Mouse (Mus musculus): ENCODE data around the gene Swsap1. TPM values are rescaled to one million over a fixed set of nuclear protein-coding genes. Genes with fewer than 3 reads are reported as not detected.

The Swsap1 gene
- polyA plus RNA-seq (2015; fragmentation: Illumina TruSeq; extraction: RNeasy Lipid Tissue Mini Kit (QIAGEN cat#74804); ENCODE audit: insufficient read depth, low replicate concordance) = 10.0 TPM

GRCm38 (mm10) chr9:21955570-21956281 is at the start of gene Swsap1:
TSS of gene Swsap1 (plus strand) at chr9:21955755.

GRCm38 (mm10) chr9:21918035-21918592 is 37.4 kb upstream of the Swsap1 start, which contains the start of gene Rab3d:
TSS of gene Rab3d (minus strand) at chr9:21918192.

GRCm38 (mm10) chr9:21927208-21927753 is 28.3 kb upstream of the Swsap1 start, which contains the start of the genes Ccdc159 and Tmem205:
TSS of gene Ccdc159 (plus strand) at chr9:21927471.
TSS of gene Tmem205 (minus strand) at chr9:21927556.

GRCm38 (mm10) chr9:21936692-21937570 is 18.6 kb upstream of the Swsap1 start, which contains the start of gene Plppr2:
TSS of gene Plppr2 (plus strand) at chr9:21937033.

GRCm38 (mm10) chr9:21963417-21963816 is 7.9 kb downstream of the Swsap1 start, which contains the start of gene Epor:
TSS of gene Epor (minus strand) at chr9:21963506.

GRCm38 (mm10) chr9:21989230-21990110 is 33.9 kb downstream of the Swsap1 start, which contains the start of gene Rgl3:
TSS of gene Rgl3 (minus strand) at chr9:21989446.

GRCm38 (mm10) chr9:22002194-22003162 is 46.9 kb downstream of the Swsap1 start, which contains the start of the genes Ccdc151 and Prkcsh:
TSS of gene Ccdc151 (minus strand) at chr9:22002634.
TSS of gene Prkcsh (plus strand) at chr9:22002806.

Other genes starting within 250 kb of the Swsap1 start
- gene Ldlr, start 232.3 kb upstream of the Swsap1 start, polyA plus RNA-seq (2015; fragmentation: Illumina TruSeq; extraction: RNeasy Lipid Tissue Mini Kit (QIAGEN cat#74804); ENCODE audit: insufficient read depth, low replicate concordance) = 17.3 TPM
- 6.4 TPM for gene Spc24, start 195.5 kb upstream of the Swsap1 start, polyA plus RNA-seq (2015; fragmentation: Illumina TruSeq; extraction: RNeasy Lipid Tissue Mini Kit (QIAGEN cat#74804); ENCODE audit: insufficient read depth, low replicate concordance)
- 9.1 TPM for gene Kank2, start 157.0 kb upstream of the Swsap1 start, polyA plus RNA-seq (2015; fragmentation: Illumina TruSeq; extraction: RNeasy Lipid Tissue Mini Kit (QIAGEN cat#74804); ENCODE audit: insufficient read depth, low replicate concordance)
- gene Angptl8, start 120.2 kb upstream of the Swsap1 start, polyA plus RNA-seq (2015; fragmentation: Illumina TruSeq; extraction: RNeasy Lipid Tissue Mini Kit (QIAGEN cat#74804); ENCODE audit: insufficient read depth, low replicate concordance) = not detected
- 14.7 TPM for gene Dock6, start 103.1 kb upstream of the Swsap1 start, polyA plus RNA-seq (2015; fragmentation: Illumina TruSeq; extraction: RNeasy Lipid Tissue Mini Kit (QIAGEN cat#74804); ENCODE audit: insufficient read depth, low replicate concordance)
- gene Rab3d, start 37.6 kb upstream of the Swsap1 start, polyA plus RNA-seq (2015; fragmentation: Illumina TruSeq; extraction: RNeasy Lipid Tissue Mini Kit (QIAGEN cat#74804); ENCODE audit: insufficient read depth, low replicate concordance) = 7.7 TPM
- gene Ccdc159, start 28.3 kb upstream of the Swsap1 start, polyA plus RNA-seq (2015; fragmentation: Illumina TruSeq; extraction: RNeasy Lipid Tissue Mini Kit (QIAGEN cat#74804); ENCODE audit: insufficient read depth, low replicate concordance) = 0.79 TPM
- gene Tmem205, start 28.2 kb upstream of the Swsap1 start, polyA plus RNA-seq (2015; fragmentation: Illumina TruSeq; extraction: RNeasy Lipid Tissue Mini Kit (QIAGEN cat#74804); ENCODE audit: insufficient read depth, low replicate concordance) = 3.3 TPM
- gene Plppr2, start 18.7 kb upstream of the Swsap1 start, polyA plus RNA-seq (2015; fragmentation: Illumina TruSeq; extraction: RNeasy Lipid Tissue Mini Kit (QIAGEN cat#74804); ENCODE audit: insufficient read depth, low replicate concordance) = 0.70 TPM
- 2.1 TPM for gene Epor, start 7.8 kb downstream of the Swsap1 start, polyA plus RNA-seq (2015; fragmentation: Illumina TruSeq; extraction: RNeasy Lipid Tissue Mini Kit (QIAGEN cat#74804); ENCODE audit: insufficient read depth, low replicate concordance)
- gene Rgl3, start 33.7 kb downstream of the Swsap1 start, polyA plus RNA-seq (2015; fragmentation: Illumina TruSeq; extraction: RNeasy Lipid Tissue Mini Kit (QIAGEN cat#74804); ENCODE audit: insufficient read depth, low replicate concordance) = 2.1 TPM
- gene Ccdc151, start 46.9 kb downstream of the Swsap1 start, polyA plus RNA-seq (2015; fragmentation: Illumina TruSeq; extraction: RNeasy Lipid Tissue Mini Kit (QIAGEN cat#74804); ENCODE audit: insufficient read depth, low replicate concordance) = not detected
- 29.0 TPM for gene Prkcsh, start 47.1 kb downstream of the Swsap1 start, polyA plus RNA-seq (2015; fragmentation: Illumina TruSeq; extraction: RNeasy Lipid Tissue Mini Kit (QIAGEN cat#74804); ENCODE audit: insufficient read depth, low replicate concordance)
- gene Elavl3, start 96.3 kb downstream of the Swsap1 start, polyA plus RNA-seq (2015; fragmentation: Illumina TruSeq; extraction: RNeasy Lipid Tissue Mini Kit (QIAGEN cat#74804); ENCODE audit: insufficient read depth, low replicate concordance) = not detected
- gene Gm49318, start 115.5 kb downstream of the Swsap1 start, polyA plus RNA-seq (2015; fragmentation: Illumina TruSeq; extraction: RNeasy Lipid Tissue Mini Kit (QIAGEN cat#74804); ENCODE audit: insufficient read depth, low replicate concordance) = not detected
- gene Zfp653, start 115.6 kb downstream of the Swsap1 start, polyA plus RNA-seq (2015; fragmentation: Illumina TruSeq; extraction: RNeasy Lipid Tissue Mini Kit (QIAGEN cat#74804); ENCODE audit: insufficient read depth, low replicate concordance) = 5.6 TPM
- gene Ecsit, start 129.7 kb downstream of the Swsap1 start, polyA plus RNA-seq (2015; fragmentation: Illumina TruSeq; extraction: RNeasy Lipid Tissue Mini Kit (QIAGEN cat#74804); ENCODE audit: insufficient read depth, low replicate concordance) = 12.2 TPM
- gene Cnn1, start 143.5 kb downstream of the Swsap1 start, polyA plus RNA-seq (2015; fragmentation: Illumina TruSeq; extraction: RNeasy Lipid Tissue Mini Kit (QIAGEN cat#74804); ENCODE audit: insufficient read depth, low replicate concordance) = 12.6 TPM
- gene Elof1, start 161.4 kb downstream of the Swsap1 start, polyA plus RNA-seq (2015; fragmentation: Illumina TruSeq; extraction: RNeasy Lipid Tissue Mini Kit (QIAGEN cat#74804); ENCODE audit: insufficient read depth, low replicate concordance) = 40.6 TPM
- 117 TPM for gene Acp5, start 180.0 kb downstream of the Swsap1 start, polyA plus RNA-seq (2015; fragmentation: Illumina TruSeq; extraction: RNeasy Lipid Tissue Mini Kit (QIAGEN cat#74804); ENCODE audit: insufficient read depth, low replicate concordance)
- 7.4 TPM for gene Pigyl, start 201.1 kb downstream of the Swsap1 start, polyA plus RNA-seq (2015; fragmentation: Illumina TruSeq; extraction: RNeasy Lipid Tissue Mini Kit (QIAGEN cat#74804); ENCODE audit: insufficient read depth, low replicate concordance)
- gene Zfp872, start 232.3 kb downstream of the Swsap1 start, polyA plus RNA-seq (2015; fragmentation: Illumina TruSeq; extraction: RNeasy Lipid Tissue Mini Kit (QIAGEN cat#74804); ENCODE audit: insufficient read depth, low replicate concordance) = 0.07 TPM

All from spleen, adult 10 weeks (tissue).